Mouse (Mus musculus) MEL (cell line): ENCODE data around the gene Xpnpep2. TPM values are rescaled to one million over a fixed set of nuclear protein-coding genes. Genes with fewer than 3 reads are reported as not detected.

Source experiments
- DNase-seq: peaks from one replicate; pipeline ENCODE4 v3.0.0; 2011; ENCODE audit warnings: low read depth, low spot score
- H3K27ac ChIP-seq: 2 replicates; pipeline ENCODE4 v1.5.1; 2012; ENCODE audit warnings: low read depth, mild to moderate bottlenecking, control low read depth, low read length, moderate library complexity; ENCODE audit not compliant: control insufficient read depth
- H3K27me3 ChIP-seq, 2 experiments: fragments of 150-350 bp in 1 of 2; sonication (generic) in 1 of 2; 2 replicates each; pipeline ENCODE4 v1.6.1; 2012; ENCODE audit warnings: low read length in 2 of 2, mild to moderate bottlenecking in 2 of 2, improper control_type of control experiment in 1 of 2, moderate library complexity in 1 of 2; ENCODE audit not compliant: insufficient read depth in 2 of 2, control insufficient read depth in 1 of 2
- H3K36me3 ChIP-seq, 2 experiments: 2 replicates each; pipeline ENCODE4 v1.6.1; 2012 to 2014; ENCODE audit warnings: low read length in 2 of 2, improper control_type of control experiment in 1 of 2, inconsistent platforms in 1 of 2, mild to moderate bottlenecking in 1 of 2; ENCODE audit not compliant: insufficient read depth in 2 of 2, control insufficient read depth in 1 of 2
- H3K4me1 ChIP-seq, 2 experiments: fragments of 150-350 bp in 1 of 2; sonication (generic) in 1 of 2; 2 replicates each; pipeline ENCODE4 v1.6.1; 2012; ENCODE audit warnings: low read length in 2 of 2, improper control_type of control experiment in 1 of 2, mild to moderate bottlenecking in 1 of 2; ENCODE audit not compliant: insufficient read depth in 2 of 2, control insufficient read depth in 1 of 2
- H3K4me3 ChIP-seq, 2 experiments: fragments of 150-350 bp in 1 of 2; sonication (generic) in 1 of 2; 2 replicates each; pipeline ENCODE4 v1.5.1; 2012; ENCODE audit warnings: low read depth in 2 of 2, low read length in 2 of 2, mild to moderate bottlenecking in 2 of 2, moderate library complexity in 2 of 2, control low read depth in 1 of 2, improper control_type of control experiment in 1 of 2; ENCODE audit not compliant: control insufficient read depth in 1 of 2, insufficient read depth in 1 of 2
- H3K79me2 ChIP-seq: 2 replicates; pipeline ENCODE4 v1.6.1; 2012; ENCODE audit warnings: mild to moderate bottlenecking, low read length, moderate library complexity; ENCODE audit not compliant: control insufficient read depth, poor library complexity, insufficient read depth
- H3K9ac ChIP-seq: 2 replicates; pipeline ENCODE4 v1.6.1; 2012; ENCODE audit warnings: low read depth, mild to moderate bottlenecking, control low read depth, low read length, moderate library complexity; ENCODE audit not compliant: control insufficient read depth, poor library complexity, severe bottlenecking
- H3K9me3 ChIP-seq: fragments of 150-350 bp; sonication (generic); replicated peaks from 2 replicates; pipeline ENCODE4 v1.6.1; 2012; ENCODE audit warnings: mild to moderate bottlenecking, low read length, improper control_type of control experiment, moderate library complexity; ENCODE audit not compliant: insufficient read depth
- BHLHE40 ChIP-seq: IDR thresholded peaks from 2 replicates; pipeline ENCODE4 v1.6.1; 2012; ENCODE audit warnings: low read depth, mild to moderate bottlenecking, inconsistent platforms, low read length, improper control_type of control experiment, borderline replicate concordance
- CHD1 ChIP-seq: IDR thresholded peaks from 2 replicates; pipeline ENCODE4 v1.6.1; 2012; ENCODE audit warnings: low read depth, mild to moderate bottlenecking, inconsistent platforms, low read length, improper control_type of control experiment
- EP300 ChIP-seq, 2 experiments: IDR thresholded peaks; 2 replicates each; pipeline ENCODE4 v1.6.1; 2011; ENCODE audit warnings: improper control_type of control experiment in 2 of 2, low read length in 2 of 2, low read depth in 1 of 2, mild to moderate bottlenecking in 1 of 2
- GABPA ChIP-seq: IDR thresholded peaks from 2 replicates; pipeline ENCODE4 v1.6.1; 2012; ENCODE audit warnings: low read depth, mild to moderate bottlenecking, inconsistent platforms, low read length, improper control_type of control experiment, moderate library complexity
- JUND ChIP-seq: IDR thresholded peaks from 2 replicates; pipeline ENCODE4 v1.6.1; 2011; ENCODE audit warnings: low read depth, mild to moderate bottlenecking, improper control_type of control experiment, low read length
- MEF2A ChIP-seq: IDR thresholded peaks from 2 replicates; pipeline ENCODE4 v1.6.1; 2014; ENCODE audit warnings: low read depth, mild to moderate bottlenecking, inconsistent platforms, low read length, improper control_type of control experiment; ENCODE audit not compliant: poor library complexity, insufficient replicate concordance, severe bottlenecking; ENCODE audit errors: extremely low read depth
- MXI1 ChIP-seq: IDR thresholded peaks from 2 replicates; pipeline ENCODE4 v1.6.1; 2011; ENCODE audit warnings: mild to moderate bottlenecking, low read depth, low read length, improper control_type of control experiment
- MYC ChIP-seq: IDR thresholded peaks from 2 replicates; pipeline ENCODE4 v1.6.1; 2011; ENCODE audit warnings: low read depth, mild to moderate bottlenecking, low read length, improper control_type of control experiment, moderate library complexity
- POLR2A ChIP-seq, 2 experiments: IDR thresholded peaks; 2 replicates each; pipeline ENCODE4 v1.6.1; 2011 to 2012; ENCODE audit warnings: low read length in 2 of 2, mild to moderate bottlenecking in 2 of 2, control low read depth in 1 of 2, improper control_type of control experiment in 1 of 2, low read depth in 1 of 2, moderate library complexity in 1 of 2; ENCODE audit not compliant: control insufficient read depth in 1 of 2, insufficient read depth in 1 of 2, poor library complexity in 1 of 2
- POLR2AphosphoS5 ChIP-seq: IDR thresholded peaks from 2 replicates; pipeline ENCODE4 v1.6.1; 2012; ENCODE audit warnings: low read depth, borderline replicate concordance, mild to moderate bottlenecking, inconsistent platforms, low read length, moderate library complexity, mixed read lengths
- RAD21 ChIP-seq: IDR thresholded peaks from 2 replicates; pipeline ENCODE4 v1.6.1; 2011; ENCODE audit warnings: mild to moderate bottlenecking, low read depth, low read length, improper control_type of control experiment
- USF1 ChIP-seq: IDR thresholded peaks from 2 replicates; pipeline ENCODE4 v1.6.1; 2014; ENCODE audit warnings: low read depth, mild to moderate bottlenecking, inconsistent platforms, low read length, improper control_type of control experiment, moderate library complexity
- ZKSCAN1 ChIP-seq: IDR thresholded peaks from 2 replicates; pipeline ENCODE4 v1.6.1; 2012; ENCODE audit warnings: low read depth, mild to moderate bottlenecking, inconsistent platforms, low read length, improper control_type of control experiment, moderate library complexity
- ZNF384 ChIP-seq: IDR thresholded peaks from 2 replicates; pipeline ENCODE4 v1.6.1; 2012; ENCODE audit warnings: low read depth, mild to moderate bottlenecking, inconsistent platforms, low read length, improper control_type of control experiment
- polyA plus RNA-seq, 2 experiments: library from polyadenylated mRNA; stranded (reverse) in 1 of 2; unstranded in 1 of 2; fragments of >175 nt in 1 of 2; fragments of >200 nt in 1 of 2; gene quantifications; 2 replicates each; pipeline versions ENCODE4 v1.2.1 to v1.2.4; 2012; ENCODE audit warnings: low replicate concordance in 2 of 2, low read depth in 1 of 2; ENCODE audit not compliant: insufficient read length in 2 of 2, insufficient read depth in 1 of 2, missing spikeins in 1 of 2
- total RNA-seq: library from RNA; depleted of rRNA; stranded (reverse); fragments of 300-350 nt; gene quantifications from 2 replicates; pipeline ENCODE4 v1.2.3, GENCODE M21; 2012; rRNA removed

Gene Xpnpep2
- total and polyA plus RNA-seq, 3 experiments = 0.31 to 1.9 TPM; not detected in 1

- Histone ChIP-seq H3K79me2 (no peaks in the 10 kb centered on the region), H3K27ac (no peak overlapping the region), H3K27me3 (no peaks in the 10 kb centered on the region), H3K9ac (no peak overlapping the region), H3K9me3 (no peaks in the 10 kb centered on the region), H3K4me1 (no peaks in the 10 kb centered on the region), H3K4me3 (no peak overlapping the region), H3K36me3 (no peaks in the 10 kb centered on the region)
- TF ChIP-seq BHLHE40 (no peak), JUND (no peak), MEF2A (no peak), CHD1 (no peak), EP300 (IDR thresholded peaks at IDR 0.05; ENCODE audit: low read depth in 1 of 2, low read length in 2 of 2) (no peak), MXI1 (no peak), USF1 (no peak), RAD21 (no peak), MYC (no peak), GABPA (no peak)
- DNase-seq = no peak
These were observed 73.3 kb downstream of the Xpnpep2 start for GRCm38 (mm10) chrX:48181844-48182243.

GRCm38 (mm10) chrX:48184703-48185102 lies 76.2 kb downstream of the Xpnpep2 start:
- Histone ChIP-seq H3K79me2 (no peaks in the 10 kb centered on the region), H3K27me3 (no peaks in the 10 kb centered on the region), H3K4me3 (no peak overlapping the region), H3K9me3 (no peaks in the 10 kb centered on the region), H3K36me3 (no peaks in the 10 kb centered on the region), H3K4me1 (no peaks in the 10 kb centered on the region), H3K27ac (no peak overlapping the region), H3K9ac (no peak overlapping the region)
- TF ChIP-seq ZNF384 = no peak
- TF ChIP-seq POLR2AphosphoS5 = no peak
- TF ChIP-seq ZKSCAN1 = no peak
- TF ChIP-seq MYC = no peak
- no peak for TF ChIP-seq POLR2A (IDR thresholded peaks at IDR 0.05; ENCODE audit: control insufficient read depth in 1 of 2, insufficient read depth in 1 of 2, low read depth in 1 of 2, low read length in 2 of 2, poor library complexity in 1 of 2)
- no peak for DNase-seq

Other genes starting within 250 kb of the Xpnpep2 start
- not detected in 2 replicates for gene Smarca1, start 215.8 kb upstream of the Xpnpep2 start, total RNA-seq
- gene Smarca1, start 215.8 kb upstream of the Xpnpep2 start, polyA plus RNA-seq = not detected
- gene Ocrl, start 196.3 kb upstream of the Xpnpep2 start, total RNA-seq = 6.4 and 7.2 TPM in 2 replicates
- gene Ocrl, start 196.3 kb upstream of the Xpnpep2 start, polyA plus RNA-seq = 10 to 100 TPM in 1 of 2 experiments, not detected in 1; 22.2 TPM
- not detected in 2 replicates for gene Apln, start 73.9 kb upstream of the Xpnpep2 start, total RNA-seq
- gene Apln, start 73.9 kb upstream of the Xpnpep2 start, polyA plus RNA-seq = under 1 TPM in 1 of 2 experiments, not detected in 1; 0.08 TPM
- 0.31 and 0.56 TPM in 2 replicates for gene Sash3, start 37.7 kb downstream of the Xpnpep2 start, total RNA-seq
- 1 to 10 TPM in 1 of 2 experiments, not detected in 1; 1.2 TPM for gene Sash3, start 37.7 kb downstream of the Xpnpep2 start, polyA plus RNA-seq
- 2.0 and 2.3 TPM in 2 replicates for gene Zdhhc9, start 100.2 kb downstream of the Xpnpep2 start, total RNA-seq
- gene Zdhhc9, start 100.2 kb downstream of the Xpnpep2 start, polyA plus RNA-seq = 10 to 100 TPM in 1 of 2 experiments, 1 to 10 TPM in 1; 8.3 to 51.7 TPM
- gene Utp14a, start 148.1 kb downstream of the Xpnpep2 start, total RNA-seq = 64.3 and 69.7 TPM in 2 replicates
- gene Utp14a, start 148.1 kb downstream of the Xpnpep2 start, polyA plus RNA-seq = 10 to 100 TPM in 1 of 2 experiments, not detected in 1; 53.6 TPM
- 3.0 and 3.6 TPM in 2 replicates for gene Bcorl1, start 232.6 kb downstream of the Xpnpep2 start, total RNA-seq
- gene Bcorl1, start 232.6 kb downstream of the Xpnpep2 start, polyA plus RNA-seq = 10 to 100 TPM in 1 of 2 experiments, not detected in 1; 12.9 TPM